Mouse (Mus musculus) thymus, postnatal 0 days (tissue): ENCODE measurements around the gene Ppip5k1. TPM values are rescaled to one million over a fixed set of nuclear protein-coding genes. Genes with fewer than 3 reads are reported as not detected.

Experiments used
- DNase-seq: peaks from one replicate; pipeline ENCODE4 v3.0.0-alpha.2; 2015; ENCODE audit warnings: low spot score
- polyA plus RNA-seq: library from polyadenylated mRNA; unstranded; fragments of >200 nt; fragmentation: Nextera tagmentation; extraction: Ambion mirVana; gene quantifications from 2 replicates; pipeline ENCODE4 v1.2.1, GENCODE M21; 2015

Gene Ppip5k1
- polyA plus RNA-seq, 1 experiment from 2014 or later, result 8.5 TPM

- DNase-seq, result no peak
Observed at GRCm38 (mm10) chr2:121299471-121299870, 55.7 kb downstream of the Ppip5k1 start.

GRCm38 (mm10) chr2:121298131-121298530, 57.1 kb downstream of the Ppip5k1 start:
- DNase-seq, result no peak

GRCm38 (mm10) chr2:121297701-121298100, 57.5 kb downstream of the Ppip5k1 start:
- no peak for DNase-seq

GRCm38 (mm10) chr2:121296754-121297231, 58.4 kb downstream of the Ppip5k1 start:
- no peak for DNase-seq

GRCm38 (mm10) chr2:121295608-121296571, 59.3 kb downstream of the Ppip5k1 start:
- peak; percentile 62 for DNase-seq

- no peak for DNase-seq
Observed at GRCm38 (mm10) chr2:121294753-121295607, 60.2 kb downstream of the Ppip5k1 start.

GRCm38 (mm10) chr2:121294182-121294581, 61.0 kb downstream of the Ppip5k1 start:
- no peak for DNase-seq

GRCm38 (mm10) chr2:121292316-121293013, 62.7 kb downstream of the Ppip5k1 start:
- no peak for DNase-seq

GRCm38 (mm10) chr2:121289730-121290540, 65.3 kb downstream of the Ppip5k1 start:
- DNase-seq, result peak; percentile 8

GRCm38 (mm10) chr2:121288901-121289729, 66.1 kb downstream of the Ppip5k1 start, which contains the start of gene Map1a:
Gene Map1a (plus strand): TSS chr2:121289600.
- peak; percentile 89 for DNase-seq

GRCm38 (mm10) chr2:121287850-121288249, 67.3 kb downstream of the Ppip5k1 start:
- DNase-seq, result no peak

GRCm38 (mm10) chr2:121271928-121272516, 83.2 kb downstream of the Ppip5k1 start:
- DNase-seq, result no peak

GRCm38 (mm10) chr2:121271236-121271927, 83.8 kb downstream of the Ppip5k1 start, which contains the start of gene Trp53bp1:
Gene Trp53bp1 (minus strand): TSS chr2:121271407.
- DNase-seq, result peak; percentile 93

GRCm38 (mm10) chr2:121270521-121271235, 84.5 kb downstream of the Ppip5k1 start:
- DNase-seq, result no peak

- DNase-seq, result no peak
Observed at GRCm38 (mm10) chr2:121268446-121268845, 86.8 kb downstream of the Ppip5k1 start.
